Mouse (Mus musculus): ENCODE measurements around the gene Mrgpra2b.
"Not testable (repeated sequence)": the region's sequence is repeated elsewhere in the genome, so short reads cannot be mapped to it uniquely, and the experiment has no call there.

Mrgpra2b gene

DNA sequence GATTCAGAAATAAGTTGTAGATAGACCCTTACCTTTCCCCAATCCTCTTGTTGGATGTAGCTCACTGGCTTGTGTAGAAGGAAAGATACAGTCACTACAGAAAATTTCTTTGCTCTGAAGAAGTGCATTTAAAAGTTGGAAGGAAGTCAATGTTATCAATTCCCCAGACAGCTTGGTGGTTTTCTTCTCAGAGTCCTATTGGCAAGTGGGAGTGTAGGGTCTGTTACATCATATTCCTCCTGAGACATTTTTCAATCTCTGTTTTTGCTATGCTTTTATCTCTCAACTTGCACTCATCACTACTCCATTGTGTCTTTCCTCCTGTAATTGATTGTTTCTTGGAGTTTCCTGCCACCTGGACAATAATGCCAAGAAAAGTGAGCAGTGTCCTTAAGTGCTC is at the start of gene Mrgpra2b:
Gene Mrgpra2b, minus strand, starts transcription at position 101 of the 400 bp plus-strand sequence.
- DNase-seq (ENCODE audit: low read depth in 2 of 2, low spot score in 2 of 2) = no peak

DNA sequence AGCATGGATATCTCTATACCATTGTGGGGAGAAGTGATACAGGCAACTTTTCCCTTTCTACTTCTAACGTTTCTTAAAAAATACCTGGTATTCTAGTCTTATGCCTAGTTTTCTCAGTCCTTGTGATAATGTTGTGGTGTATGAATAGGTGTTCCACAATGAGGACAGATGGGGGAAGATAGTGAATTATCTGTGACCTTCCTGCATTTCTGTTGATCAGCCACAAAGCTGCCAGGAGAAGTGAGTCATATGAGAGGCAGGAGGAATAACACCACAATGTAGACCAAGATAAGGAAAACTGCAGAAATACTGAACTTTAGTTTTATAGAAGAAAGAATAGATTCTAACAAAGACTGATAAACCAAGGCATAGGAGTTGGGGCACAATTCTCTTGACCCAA is 12.3 kb downstream of the Mrgpra2b start:
- DNase-seq (ENCODE audit: low read depth in 2 of 2, low spot score in 2 of 2) = no peak

DNA sequence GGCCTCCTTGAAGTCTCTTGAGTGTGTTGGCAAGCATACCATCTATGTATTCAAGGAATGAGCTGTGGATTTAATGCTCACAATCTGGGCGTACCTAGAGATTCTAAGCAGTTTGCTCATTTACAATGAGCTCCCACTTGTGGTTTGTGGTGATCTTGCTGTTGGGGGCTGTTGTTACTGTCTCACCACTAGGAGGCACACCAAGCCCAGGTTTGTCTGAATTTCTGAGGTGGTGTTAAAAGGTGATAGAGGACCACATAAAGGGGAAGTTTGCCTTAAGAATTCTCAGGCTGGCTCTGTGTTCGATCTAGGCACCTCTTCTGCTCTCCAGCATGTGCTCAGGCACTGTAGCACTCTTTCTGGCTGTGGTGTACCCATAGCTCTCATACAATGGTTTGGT is 13.6 kb downstream of the Mrgpra2b start:
- DNase-seq (ENCODE audit: low read depth in 2 of 2, low spot score in 2 of 2) = no peak

DNA sequence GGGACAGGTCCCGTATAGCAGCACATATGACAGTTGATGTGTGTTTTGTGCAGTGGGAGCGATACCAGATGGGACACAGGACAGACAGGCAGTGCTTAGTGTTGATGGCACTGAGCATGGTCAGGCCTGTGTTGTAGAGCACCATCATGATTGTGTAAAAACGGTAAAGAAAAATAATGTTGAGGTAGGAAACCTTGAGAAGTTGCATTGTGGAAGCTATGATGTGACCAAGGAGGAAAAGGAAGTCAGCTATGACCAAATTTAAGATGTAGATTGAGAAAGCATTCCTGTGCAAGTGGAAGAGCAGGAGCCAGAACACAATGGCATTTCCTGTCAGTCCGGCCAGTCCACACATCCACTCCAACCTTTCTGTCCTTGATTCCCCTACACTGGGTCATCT is 25.7 kb downstream of the Mrgpra2b start:
- DNase-seq (ENCODE audit: low read depth in 2 of 2, low spot score in 2 of 2) = no peak

DNA sequence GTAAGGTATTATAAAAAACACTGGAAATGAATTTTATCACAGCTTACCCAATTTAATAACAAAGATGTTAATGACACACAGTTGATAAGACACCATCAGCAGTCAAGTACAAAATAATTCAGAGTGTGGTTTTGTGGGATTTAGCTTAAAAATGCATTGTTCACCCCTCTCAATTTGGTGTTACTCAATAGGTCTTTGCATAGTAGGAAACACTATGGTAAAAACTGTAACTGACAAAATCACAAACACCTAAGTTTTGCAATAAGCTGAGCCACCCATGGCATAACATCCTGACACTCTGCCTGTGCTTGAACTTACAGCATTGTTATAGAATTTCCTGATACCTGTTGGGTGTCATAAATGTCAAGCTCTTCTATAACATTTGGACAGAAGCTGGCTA is 37.4 kb downstream of the Mrgpra2b start:
- not testable (repeated sequence) for DNase-seq (ENCODE audit: low read depth in 2 of 2, low spot score in 2 of 2)

DNA sequence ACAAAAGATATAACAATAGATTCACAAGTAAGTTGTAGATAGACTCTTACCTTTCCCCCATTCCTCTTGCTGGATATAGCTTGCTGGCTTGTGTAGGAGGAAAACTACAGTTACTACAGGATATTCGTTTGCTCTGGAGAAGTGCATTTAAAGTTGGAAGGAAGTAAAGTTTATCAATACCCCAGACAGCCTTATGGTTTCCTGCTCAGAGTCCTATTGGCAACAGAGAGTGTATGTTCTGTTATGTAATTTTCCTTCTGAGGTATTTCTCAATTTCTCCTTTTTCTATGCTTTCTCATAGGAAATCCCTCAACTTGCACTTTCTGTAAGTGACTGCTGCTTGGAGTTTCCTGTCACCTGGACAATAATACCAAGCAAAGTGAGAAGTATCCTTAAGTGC is 39.2 kb downstream of the Mrgpra2b start:
- DNase-seq (ENCODE audit: low read depth in 2 of 2, low spot score in 2 of 2) = not testable (repeated sequence)

DNA sequence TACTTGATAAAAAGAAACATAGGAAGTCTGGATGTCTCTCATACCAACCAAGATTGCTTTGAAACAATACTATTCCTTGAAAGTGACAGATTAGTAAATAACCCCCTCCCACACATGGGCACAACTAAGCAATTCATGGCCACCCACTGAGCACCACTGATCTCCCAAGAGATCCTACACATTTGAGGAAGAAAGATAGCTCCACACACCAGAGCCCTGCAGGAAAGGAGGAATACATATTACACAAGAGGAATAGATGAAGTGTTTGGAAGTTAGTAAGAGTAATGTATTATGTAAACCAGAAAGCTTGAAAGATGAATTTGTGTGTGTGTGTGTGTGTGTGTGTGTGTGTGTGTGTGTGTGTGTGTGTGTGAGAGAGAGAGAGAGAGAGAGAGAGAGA is 45.5 kb downstream of the Mrgpra2b start:
- not testable (repeated sequence) for DNase-seq (ENCODE audit: low read depth in 2 of 2, low spot score in 2 of 2)

DNA sequence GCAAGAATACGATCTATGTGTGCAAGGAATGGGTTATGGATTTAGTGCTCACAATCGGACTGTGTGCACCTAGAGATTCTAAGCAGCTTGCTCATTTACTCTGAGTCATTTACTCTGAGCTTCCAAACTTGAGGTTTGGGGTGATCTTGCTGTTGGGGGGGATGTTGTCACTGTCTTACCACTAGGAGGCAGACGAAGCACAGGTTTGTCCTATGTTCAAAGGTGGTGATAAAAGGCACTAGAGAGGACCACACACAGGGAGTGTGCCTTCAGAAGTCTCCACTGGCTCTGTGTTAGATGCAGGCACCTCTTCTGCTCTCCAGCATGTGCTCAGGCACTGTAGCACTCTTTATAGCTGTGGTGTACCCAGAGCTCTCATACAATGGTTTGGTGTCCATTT is 54.8 kb downstream of the Mrgpra2b start:
- DNase-seq (ENCODE audit: low read depth in 2 of 2, low spot score in 2 of 2) = not testable (repeated sequence)

DNA sequence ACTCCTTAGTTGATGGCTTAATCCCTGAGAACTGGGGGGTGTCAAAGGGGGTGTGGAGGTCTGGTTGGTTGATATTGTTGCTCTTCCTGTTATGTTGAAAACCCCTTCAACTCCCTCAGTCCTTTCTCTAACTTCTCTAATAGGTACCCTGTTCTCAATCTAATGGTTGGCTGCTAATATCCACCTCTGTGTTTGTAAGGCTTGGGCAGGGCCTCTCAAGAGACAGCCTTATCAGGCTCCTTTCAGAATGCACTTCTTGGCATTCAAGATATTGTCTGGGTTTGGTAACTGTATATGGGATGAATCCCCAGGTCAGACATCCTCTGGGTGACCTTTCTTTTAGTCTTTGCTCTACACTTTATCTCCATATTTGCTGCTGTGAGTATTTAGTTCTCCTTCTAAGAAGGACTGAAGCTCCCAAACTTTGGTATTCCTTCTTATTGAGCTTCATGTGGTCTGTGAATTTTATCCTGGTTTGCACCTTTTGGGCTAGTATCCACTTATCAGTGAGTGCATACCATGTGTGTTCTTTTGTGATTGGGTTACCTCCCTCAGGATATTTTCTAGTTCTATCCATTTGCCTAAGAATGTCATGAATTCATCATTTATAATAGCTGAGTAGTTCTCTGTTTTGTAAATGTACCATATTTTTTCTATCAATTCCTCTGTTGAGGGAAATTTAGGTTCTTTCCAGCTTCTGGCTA is 63.2 kb downstream of the Mrgpra2b start:
- not testable (repeated sequence) for DNase-seq (ENCODE audit: low read depth in 2 of 2, low spot score in 2 of 2)

DNA sequence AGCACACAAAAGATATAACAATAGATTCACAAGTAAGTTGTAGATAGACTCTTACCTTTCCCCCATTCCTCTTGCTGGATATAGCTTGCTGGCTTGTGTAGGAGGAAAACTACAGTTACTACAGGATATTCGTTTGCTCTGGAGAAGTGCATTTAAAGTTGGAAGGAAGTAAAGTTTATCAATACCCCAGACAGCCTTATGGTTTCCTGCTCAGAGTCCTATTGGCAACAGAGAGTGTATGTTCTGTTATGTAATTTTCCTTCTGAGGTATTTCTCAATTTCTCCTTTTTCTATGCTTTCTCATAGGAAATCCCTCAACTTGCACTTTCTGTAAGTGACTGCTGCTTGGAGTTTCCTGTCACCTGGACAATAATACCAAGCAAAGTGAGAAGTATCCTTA is 76.6 kb downstream of the Mrgpra2b start, which contains the start of gene Mrgpra2a:
Gene Mrgpra2a, minus strand, starts transcription at position 125 of the 400 bp plus-strand sequence.
- DNase-seq (ENCODE audit: low read depth in 2 of 2, low spot score in 2 of 2) = not testable (repeated sequence)

DNA sequence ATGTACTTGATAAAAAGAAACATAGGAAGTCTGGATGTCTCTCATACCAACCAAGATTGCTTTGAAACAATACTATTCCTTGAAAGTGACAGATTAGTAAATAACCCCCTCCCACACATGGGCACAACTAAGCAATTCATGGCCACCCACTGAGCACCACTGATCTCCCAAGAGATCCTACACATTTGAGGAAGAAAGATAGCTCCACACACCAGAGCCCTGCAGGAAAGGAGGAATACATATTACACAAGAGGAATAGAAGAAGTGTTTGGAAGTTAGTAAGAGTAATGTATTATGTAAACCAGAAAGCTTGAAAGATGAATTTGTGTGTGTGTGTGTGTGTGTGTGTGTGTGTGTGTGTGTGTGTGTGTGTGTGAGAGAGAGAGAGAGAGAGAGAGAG is 82.9 kb downstream of the Mrgpra2b start:
- DNase-seq (ENCODE audit: low read depth in 2 of 2, low spot score in 2 of 2) = not testable (repeated sequence)

DNA sequence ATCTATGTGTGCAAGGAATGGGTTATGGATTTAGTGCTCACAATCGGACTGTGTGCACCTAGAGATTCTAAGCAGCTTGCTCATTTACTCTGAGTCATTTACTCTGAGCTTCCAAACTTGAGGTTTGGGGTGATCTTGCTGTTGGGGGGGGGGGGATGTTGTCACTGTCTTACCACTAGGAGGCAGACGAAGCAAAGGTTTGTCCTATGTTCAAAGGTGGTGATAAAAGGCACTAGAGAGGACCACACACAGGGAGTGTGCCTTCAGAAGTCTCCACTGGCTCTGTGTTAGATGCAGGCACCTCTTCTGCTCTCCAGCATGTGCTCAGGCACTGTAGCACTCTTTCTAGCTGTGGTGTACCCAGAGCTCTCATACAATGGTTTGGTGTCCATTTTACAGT is 92.2 kb downstream of the Mrgpra2b start:
- not testable (repeated sequence) for DNase-seq (ENCODE audit: low read depth in 2 of 2, low spot score in 2 of 2)

DNA sequence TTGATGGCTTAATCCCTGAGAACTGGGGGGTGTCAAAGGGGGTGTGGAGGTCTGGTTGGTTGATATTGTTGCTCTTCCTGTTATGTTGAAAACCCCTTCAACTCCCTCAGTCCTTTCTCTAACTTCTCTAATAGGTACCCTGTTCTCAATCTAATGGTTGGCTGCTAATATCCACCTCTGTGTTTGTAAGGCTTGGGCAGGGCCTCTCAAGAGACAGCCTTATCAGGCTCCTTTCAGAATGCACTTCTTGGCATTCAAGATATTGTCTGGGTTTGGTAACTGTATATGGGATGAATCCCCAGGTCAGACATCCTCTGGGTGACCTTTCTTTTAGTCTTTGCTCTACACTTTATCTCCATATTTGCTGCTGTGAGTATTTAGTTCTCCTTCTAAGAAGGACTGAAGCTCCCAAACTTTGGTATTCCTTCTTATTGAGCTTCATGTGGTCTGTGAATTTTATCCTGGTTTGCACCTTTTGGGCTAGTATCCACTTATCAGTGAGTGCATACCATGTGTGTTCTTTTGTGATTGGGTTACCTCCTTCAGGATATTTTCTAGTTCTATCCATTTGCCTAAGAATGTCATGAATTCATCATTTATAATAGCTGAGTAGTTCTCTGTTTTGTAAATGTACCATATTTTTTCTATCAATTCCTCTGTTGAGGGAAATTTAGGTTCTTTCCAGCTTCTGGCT is 100.7 kb downstream of the Mrgpra2b start:
- DNase-seq (ENCODE audit: low read depth in 2 of 2, low spot score in 2 of 2) = not testable (repeated sequence)

Measured in CD8-positive naive resting alpha-beta T cell, adult 2 months (primary cell).